Mouse (Mus musculus): ENCODE results near the gene Hist1h2ad. TPM values are rescaled to one million over a fixed set of nuclear protein-coding genes. Genes with fewer than 3 reads are reported as not detected.
"Not testable (repeated sequence)": the region's sequence is repeated elsewhere in the genome, so short reads cannot be mapped to it uniquely, and the experiment has no call there.

Gene Hist1h2ad
- total RNA-seq, 2 experiments from 2014 or later: 9.0 to 9.1 TPM

- intact Hi-C loops (cut with DNase I): no loop called here
Observed at GRCm38 (mm10) chr13:23556906-23557305, 17.3 kb upstream of the Hist1h2ad start.

DNA sequence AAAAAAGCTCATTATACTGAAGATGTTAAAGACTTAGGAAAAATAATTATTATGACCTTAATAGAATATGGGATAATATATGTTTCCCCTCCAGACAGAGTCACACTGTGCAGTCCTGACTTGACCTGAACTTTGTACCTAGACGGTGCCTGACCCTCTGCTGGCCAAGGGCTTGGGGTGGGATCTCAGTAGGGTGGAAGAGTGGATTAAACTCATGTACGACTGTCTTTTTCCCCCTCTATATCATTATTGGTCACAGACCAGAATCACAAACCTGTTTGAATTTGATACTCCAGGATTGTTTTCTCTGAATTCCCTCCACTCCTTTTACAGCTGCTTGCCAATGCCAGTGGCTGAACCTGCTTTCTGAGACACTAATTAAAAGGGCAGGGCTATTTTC, 13.5 kb upstream of the Hist1h2ad start:
- DNase-seq (ENCODE audit: low spot score in 2 of 2); intact Hi-C loops (cut with DNase I): not testable (repeated sequence)

More at GRCm38 (mm10) chr13:23556906-23557305, 17.3 kb upstream of the Hist1h2ad start:
- no peak for DNase-seq (ENCODE audit: low spot score in 2 of 2)

- DNase-seq (ENCODE audit: low spot score in 2 of 2); intact Hi-C loops (cut with DNase I): not testable (repeated sequence)
Observed at GRCm38 (mm10) chr13:23561531-23561882, 12.7 kb upstream of the Hist1h2ad start.

DNA sequence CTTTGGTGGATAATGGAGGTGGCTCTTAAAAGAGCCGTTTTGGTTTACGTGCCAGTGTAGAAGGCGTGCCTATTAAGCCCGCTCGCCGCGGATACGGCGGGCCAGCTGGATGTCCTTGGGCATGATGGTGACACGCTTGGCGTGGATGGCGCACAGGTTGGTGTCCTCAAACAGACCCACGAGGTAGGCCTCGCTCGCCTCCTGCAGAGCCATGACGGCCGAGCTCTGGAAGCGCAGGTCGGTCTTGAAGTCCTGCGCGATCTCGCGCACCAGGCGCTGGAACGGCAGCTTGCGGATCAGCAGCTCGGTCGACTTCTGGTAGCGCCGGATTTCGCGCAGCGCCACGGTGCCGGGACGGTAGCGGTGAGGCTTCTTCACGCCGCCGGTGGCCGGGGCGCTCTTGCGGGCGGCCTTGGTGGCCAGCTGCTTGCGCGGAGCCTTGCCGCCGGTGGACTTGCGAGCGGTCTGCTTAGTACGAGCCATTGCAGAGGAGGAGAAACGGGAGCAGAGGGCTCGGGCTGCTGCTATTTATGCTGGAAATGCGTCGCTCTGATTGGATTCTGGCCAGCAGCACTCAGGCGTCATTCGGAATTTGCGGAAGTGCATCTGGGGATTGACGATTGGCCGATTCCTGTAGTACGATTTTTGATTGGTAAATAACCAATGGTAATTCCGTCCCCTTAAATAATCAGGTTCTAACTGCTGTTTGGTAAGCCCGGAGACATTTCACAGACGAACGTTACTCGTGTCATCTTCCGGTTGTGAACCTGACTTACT, 12.1 kb upstream of the Hist1h2ad start, which contains the start of gene Hist1h3e:
Gene Hist1h3e (minus strand): TSS at position 487 of the 777 bp plus-strand sequence.
- intact Hi-C loops (cut with DNase I): not testable (repeated sequence)
- DNase-seq (ENCODE audit: low spot score in 2 of 2): peak; percentile 95 to 98

DNA sequence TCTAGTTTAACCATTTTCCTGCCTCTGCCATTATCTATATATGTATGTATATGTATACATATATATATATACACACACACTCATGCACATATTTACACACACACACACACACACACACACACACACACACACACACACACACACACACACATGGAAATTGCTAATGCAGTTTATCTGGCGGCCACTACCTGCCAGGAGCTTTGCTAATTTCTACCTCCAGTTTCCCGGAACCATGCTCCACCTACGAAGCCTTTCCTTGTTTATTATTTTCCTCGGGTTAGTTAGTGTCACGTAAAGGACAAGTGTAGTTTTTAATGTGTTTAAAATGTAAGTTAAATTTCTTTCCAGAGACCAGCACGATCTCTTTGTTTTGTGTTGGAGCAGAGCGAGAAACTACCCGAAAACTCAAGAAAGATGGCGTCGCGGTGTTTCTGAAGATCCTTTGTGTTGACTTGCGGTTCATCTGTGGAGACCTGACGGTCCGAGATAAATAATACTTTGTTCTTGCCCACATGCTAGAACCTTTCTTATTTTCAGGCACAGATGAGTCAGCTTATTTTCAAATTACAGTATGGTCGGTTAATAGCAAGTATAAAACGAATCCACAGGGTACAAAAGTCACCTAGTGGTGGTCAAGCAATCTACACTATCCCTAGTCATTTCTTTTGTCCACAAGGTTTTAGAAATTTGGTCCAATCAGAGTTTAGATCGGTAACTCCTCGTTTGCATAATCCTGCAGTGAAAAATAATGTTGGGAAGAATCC, 11.3 kb upstream of the Hist1h2ad start:
- DNase-seq (ENCODE audit: low spot score in 2 of 2): peak; percentile 57 to 69
- intact Hi-C loops (cut with DNase I): no loop called here

DNA sequence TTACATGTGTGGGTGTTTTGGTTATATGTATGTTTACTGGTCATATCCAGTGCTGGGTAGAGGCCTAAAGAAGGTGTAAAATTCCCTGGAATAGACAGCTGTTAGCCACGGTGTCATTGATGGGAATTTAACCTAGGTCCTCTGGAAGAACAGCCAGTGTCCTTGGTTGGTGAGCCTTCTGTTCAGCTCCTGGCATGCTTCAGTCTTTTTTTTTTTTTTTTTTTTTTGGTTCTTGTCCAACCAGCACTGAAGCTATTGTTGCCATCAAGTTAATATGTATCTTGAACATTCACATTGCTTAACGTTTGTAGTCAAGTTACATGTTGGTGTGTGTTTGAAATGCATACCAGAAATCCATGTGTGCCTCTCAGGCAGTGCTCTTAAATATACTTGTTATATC, 9.7 kb upstream of the Hist1h2ad start:
- intact Hi-C loops (cut with DNase I): no loop called here

GRCm38 (mm10) chr13:23570261-23571021, 3.7 kb upstream of the Hist1h2ad start:
- intact Hi-C loops (cut with DNase I); DNase-seq (ENCODE audit: low spot score in 2 of 2): not testable (repeated sequence)

More for the DNA sequence above, 9.7 kb upstream of the Hist1h2ad start:
- no peak for DNase-seq (ENCODE audit: low spot score in 2 of 2)

DNA sequence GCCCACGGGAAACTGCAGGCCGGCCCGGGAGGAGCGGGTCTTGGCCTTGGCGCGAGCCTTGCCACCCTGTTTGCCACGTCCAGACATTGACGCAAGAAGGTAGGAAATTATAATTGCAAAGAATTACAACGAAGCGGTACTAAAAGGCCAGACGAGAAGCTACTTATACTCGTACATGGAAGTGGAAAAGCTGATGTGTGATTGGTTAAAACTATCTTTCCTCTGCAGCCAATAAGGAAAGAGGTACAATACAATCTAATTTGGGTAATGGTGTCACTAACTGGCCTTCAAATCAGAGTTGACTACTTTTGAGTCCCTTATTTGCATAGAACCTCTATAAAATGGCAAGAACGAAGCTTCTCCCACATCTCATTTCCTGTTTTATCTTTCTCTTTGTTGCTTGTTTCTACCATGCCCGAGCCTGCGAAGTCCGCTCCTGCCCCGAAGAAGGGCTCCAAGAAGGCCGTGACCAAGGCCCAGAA, 3.1 kb upstream of the Hist1h2ad start, which contains the start of the genes Hist1h2ae and Hist1h2bg:
Gene Hist1h2ae (minus strand): TSS at position 199 of the 482 bp plus-strand sequence.
Gene Hist1h2bg (plus strand): TSS at position 375 of the 482 bp plus-strand sequence.
- peak; percentile 84 to 96 for DNase-seq (ENCODE audit: low spot score in 2 of 2)
- intact Hi-C loops (cut with DNase I): no loop called here

- intact Hi-C loops (cut with DNase I): not testable (repeated sequence)
Observed at GRCm38 (mm10) chr13:23571504-23572217, 2.5 kb upstream of the Hist1h2ad start.

GRCm38 (mm10) chr13:23572218-23573033, 1.8 kb upstream of the Hist1h2ad start:
- intact Hi-C loops (cut with DNase I): no loop called here

More at GRCm38 (mm10) chr13:23571504-23572217, 2.5 kb upstream of the Hist1h2ad start:
- not testable (repeated sequence) for DNase-seq (ENCODE audit: low spot score in 2 of 2)

DNA sequence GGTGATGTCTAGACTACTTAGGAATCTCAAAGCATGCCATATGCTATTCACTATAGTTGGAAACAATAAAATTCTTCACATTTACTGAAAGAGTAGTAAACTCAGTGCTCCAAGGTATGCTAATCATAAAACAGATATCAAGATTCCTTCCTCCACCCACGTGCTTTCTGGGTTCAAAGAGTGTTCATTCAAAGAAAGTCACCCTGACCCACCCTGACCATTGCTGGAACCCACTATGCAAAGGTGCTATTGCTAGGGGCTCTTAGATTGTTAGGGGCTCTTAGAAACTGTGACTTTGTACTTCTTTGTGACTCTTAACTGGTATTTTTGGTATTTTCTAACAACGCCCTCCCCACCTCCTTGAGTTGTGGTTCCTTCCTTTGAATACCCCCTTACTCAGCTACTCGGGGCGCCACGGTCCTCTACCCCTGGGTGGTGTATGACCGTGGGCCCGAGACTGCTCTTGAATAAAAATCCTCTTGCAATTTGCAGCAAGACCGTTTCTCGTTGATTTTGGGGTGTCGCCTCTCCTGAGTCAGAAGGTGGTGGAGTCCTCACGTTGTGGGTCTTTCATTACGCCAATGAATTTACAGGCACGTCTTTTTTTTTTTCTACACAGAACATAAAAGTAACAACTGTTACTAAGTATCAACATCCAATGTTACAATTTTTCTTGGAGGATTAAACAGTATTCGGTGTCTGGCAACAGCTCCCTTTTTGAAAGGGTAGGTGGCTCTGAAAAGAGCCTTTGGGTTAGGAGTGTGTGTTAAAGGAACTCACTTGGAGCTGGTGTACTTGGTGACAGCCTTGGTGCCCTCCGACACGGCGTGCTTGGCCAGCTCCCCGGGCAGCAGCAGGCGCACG, 915 bp upstream of the Hist1h2ad start:
- intact Hi-C loops (cut with DNase I); DNase-seq (ENCODE audit: low spot score in 2 of 2): not testable (repeated sequence)

More at GRCm38 (mm10) chr13:23572218-23573033, 1.8 kb upstream of the Hist1h2ad start:
- DNase-seq (ENCODE audit: low spot score in 2 of 2): no peak

DNA sequence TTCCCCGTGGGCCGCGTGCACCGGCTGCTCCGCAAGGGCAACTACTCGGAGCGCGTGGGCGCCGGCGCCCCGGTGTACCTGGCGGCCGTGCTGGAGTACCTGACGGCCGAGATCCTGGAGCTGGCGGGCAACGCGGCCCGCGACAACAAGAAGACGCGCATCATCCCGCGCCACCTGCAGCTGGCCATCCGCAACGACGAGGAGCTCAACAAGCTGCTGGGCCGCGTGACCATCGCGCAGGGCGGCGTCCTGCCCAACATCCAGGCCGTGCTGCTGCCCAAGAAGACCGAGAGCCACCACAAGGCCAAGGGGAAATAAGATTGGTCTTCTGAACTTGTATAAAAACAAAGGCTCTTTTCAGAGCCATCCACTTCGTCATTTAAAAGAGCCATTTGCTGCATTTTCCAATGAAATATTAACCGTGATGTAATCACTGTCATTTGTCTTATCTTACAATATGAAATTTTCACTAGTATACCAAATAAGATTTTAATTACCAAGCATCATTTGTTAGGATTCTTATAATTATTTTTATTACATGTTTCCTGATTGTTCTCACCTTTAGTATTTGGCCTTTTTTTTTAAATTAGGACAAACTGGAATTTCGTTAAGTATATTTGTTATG, 477 bp downstream of the Hist1h2ad start:
- not testable (repeated sequence) for DNase-seq (ENCODE audit: low spot score in 2 of 2)
- intact Hi-C loops (cut with DNase I): loop anchor here (2.0 to 5.0 kb wide), 2 partner anchors 183 to 1858 kb away; partner anchors contain the start of genes Hist1h2ai, Hist1h2bl, Hist1h3h and Hist1h4b

DNA sequence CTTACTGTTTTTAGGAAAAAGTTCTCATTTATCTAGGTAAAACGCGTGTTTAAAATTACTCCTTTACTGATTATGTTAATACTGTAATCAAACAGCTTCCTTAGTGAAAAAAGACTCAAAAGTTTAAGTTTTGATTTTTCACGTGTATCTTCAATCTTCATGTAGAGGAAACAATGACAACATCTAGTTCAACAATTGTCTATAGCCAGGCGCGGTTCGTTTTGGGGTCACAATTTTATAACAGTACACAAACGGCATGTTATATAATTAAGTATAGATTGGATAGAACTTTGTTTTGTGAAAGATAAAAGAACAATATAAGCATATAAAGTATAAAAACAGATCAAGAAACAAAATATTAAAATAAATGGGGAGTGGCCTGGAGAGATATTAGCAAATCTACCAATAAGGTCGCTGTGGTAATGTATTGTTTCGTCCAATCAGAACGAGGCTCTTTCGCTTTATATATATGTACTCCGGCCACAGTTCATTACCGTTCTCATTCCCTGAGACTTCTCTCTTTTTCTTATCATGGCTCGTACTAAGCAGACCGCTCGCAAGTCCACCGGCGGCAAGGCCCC, 1.2 kb downstream of the Hist1h2ad start, which contains the start of gene Hist1h3d:
Gene Hist1h3d (plus strand): TSS at position 493 of the 581 bp plus-strand sequence.
- peak; percentile 75 to 88 for DNase-seq (ENCODE audit: low spot score in 2 of 2)
- intact Hi-C loops (cut with DNase I): loop anchor here (2.0 to 5.0 kb wide), 2 partner anchors 182 to 1859 kb away; partner anchors contain the start of genes Hist1h2ai, Hist1h2bl, Hist1h3h and Hist1h4b

DNA sequence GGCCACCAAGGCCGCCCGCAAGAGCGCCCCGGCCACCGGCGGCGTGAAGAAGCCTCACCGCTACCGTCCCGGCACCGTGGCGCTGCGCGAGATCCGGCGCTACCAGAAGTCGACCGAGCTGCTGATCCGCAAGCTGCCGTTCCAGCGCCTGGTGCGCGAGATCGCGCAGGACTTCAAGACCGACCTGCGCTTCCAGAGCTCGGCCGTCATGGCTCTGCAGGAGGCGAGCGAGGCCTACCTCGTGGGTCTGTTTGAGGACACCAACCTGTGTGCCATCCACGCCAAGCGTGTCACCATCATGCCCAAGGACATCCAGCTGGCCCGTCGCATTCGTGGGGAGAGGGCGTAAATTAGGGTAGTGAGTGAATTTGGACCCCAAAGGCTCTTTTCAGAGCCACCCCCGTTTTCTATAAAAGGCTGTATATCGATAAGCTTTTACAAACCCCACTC, 1.7 kb downstream of the Hist1h2ad start:
- intact Hi-C loops (cut with DNase I): loop anchor here (2.0 to 5.0 kb wide), 2 partner anchors 181 to 1859 kb away; partner anchors contain the start of genes Hist1h2ai, Hist1h2bl, Hist1h3h and Hist1h4b
- DNase-seq (ENCODE audit: low spot score in 2 of 2): not testable (repeated sequence)

- intact Hi-C loops (cut with DNase I): loop anchor here (5.0 kb wide), 1 partner anchor 181 kb away; the partner anchor contains the start of gene Hist1h4b
- DNase-seq (ENCODE audit: low spot score in 2 of 2): no peak
Observed at GRCm38 (mm10) chr13:23576351-23576881, 2.2 kb downstream of the Hist1h2ad start.

All from left cerebral cortex, postnatal 25 days (tissue).